18 mouse cellular contexts compared by ENCODE assay signal in genomic region chr16:62623938-62624337, GRCm38 (mm10).
"Had no signal": no experiment of that assay in that cellular context is flagged by ENCODE, and none has a peak within 500 bp of the region (broad histone marks: within the 10 kb centered on the region; RNA-seq: fewer than 3 reads in every experiment).

No protein-coding gene starts in this region.

- H3K4me3 ChIP-seq: liver, embryonic 13.5 days; liver, embryonic 15.5 days; midbrain, embryonic 10.5 days; midbrain, embryonic 13.5 days; myocyte; neural tube, embryonic 13.5 days; neural tube, embryonic 15.5 days had no signal

- DNase-seq: liver, embryonic 13.5 days; liver, postnatal 0 days; lung, embryonic 14.5 days; lung, postnatal 10 days; lung, postnatal 4 days; right cerebral cortex, adult 18-20 months; right cerebral cortex, postnatal 25 days; right cerebral cortex, postnatal 4 days; spleen, adult 18-20 months; thymus, adult 18-20 months; thymus, postnatal 14 days; thymus, postnatal 4 days had no signal

- ATAC-seq: liver, postnatal 0 days; midbrain, embryonic 13.5 days had no signal

- H3K4me2 ChIP-seq: liver, embryonic 13.5 days; liver, embryonic 15.5 days; lung, embryonic 14.5 days; midbrain, embryonic 13.5 days; neural tube, embryonic 13.5 days; neural tube, embryonic 15.5 days had no signal

- H3K27me3 ChIP-seq: liver, embryonic 13.5 days; liver, embryonic 15.5 days; midbrain, embryonic 13.5 days; neural tube, embryonic 13.5 days; neural tube, embryonic 15.5 days had no signal

- H3K9me3 ChIP-seq: liver, embryonic 13.5 days; liver, embryonic 15.5 days; midbrain, embryonic 10.5 days; midbrain, embryonic 13.5 days; neural tube, embryonic 13.5 days; neural tube, embryonic 15.5 days had no signal

- H3K36me3 ChIP-seq: liver, embryonic 13.5 days; liver, embryonic 15.5 days; midbrain, embryonic 10.5 days; midbrain, embryonic 13.5 days; neural tube, embryonic 13.5 days; neural tube, embryonic 15.5 days had no signal

- H3K27ac ChIP-seq: liver, embryonic 13.5 days; liver, embryonic 15.5 days; midbrain, embryonic 10.5 days; midbrain, embryonic 13.5 days; neural tube, embryonic 13.5 days; neural tube, embryonic 15.5 days had no signal

- H3K4me1 ChIP-seq: liver, embryonic 13.5 days; liver, embryonic 15.5 days; midbrain, embryonic 10.5 days; midbrain, embryonic 13.5 days; neural tube, embryonic 13.5 days; neural tube, embryonic 15.5 days had no signal

- H3K9ac ChIP-seq: liver, embryonic 13.5 days; liver, embryonic 15.5 days; liver, postnatal 0 days; lung, embryonic 14.5 days; midbrain, embryonic 13.5 days; neural tube, embryonic 13.5 days; neural tube, embryonic 15.5 days had no signal
